Mouse (Mus musculus) intestine, embryonic 14.5 days (tissue): ENCODE results near the gene Hyal3. TPM values are rescaled to one million over a fixed set of nuclear protein-coding genes. Genes with fewer than 3 reads are reported as not detected.
A peak's percentile ranks its signal among the peaks of the same experiment; 100 is the strongest.

Experiments
- ATAC-seq: fragments of 200-750 bp; cut with Nextera tagmentation; replicated peaks from 2 replicates; pipeline ENCODE4 v1.8.0; 2017; ENCODE audit warnings: low read depth, moderate number of reproducible peaks, moderate TSS enrichment, moderate library complexity; ENCODE audit not compliant: low FRiP score, low TSS enrichment
- DNase-seq: peaks from one replicate; pipeline ENCODE4 v3.0.0-alpha.2; 2018; ENCODE audit warnings: low spot score
- H3K27ac ChIP-seq: fragments of 300-500 bp; sonication (generic); 2 replicates; pipeline ENCODE4 v1.5.1; 2014; ENCODE audit warnings: low read depth, mild to moderate bottlenecking, control low read depth
- H3K27me3 ChIP-seq: fragments of 300-500 bp; sonication (generic); replicated peaks from 2 replicates; pipeline ENCODE4 v1.6.1; 2014; ENCODE audit warnings: low read length, control low read depth; ENCODE audit not compliant: control insufficient read depth, insufficient read depth
- H3K36me3 ChIP-seq: fragments of 300-500 bp; sonication (generic); 2 replicates; pipeline ENCODE4 v1.6.1; 2014; ENCODE audit warnings: low read length, control low read depth; ENCODE audit not compliant: control insufficient read depth, insufficient read depth
- H3K4me1 ChIP-seq: fragments of 300-500 bp; sonication (generic); replicated peaks from 2 replicates; pipeline ENCODE4 v1.6.1; 2014; ENCODE audit warnings: low read length, control low read depth, mixed read lengths; ENCODE audit not compliant: control insufficient read depth, insufficient read depth
- H3K4me2 ChIP-seq: fragments of 300-500 bp; sonication (generic); 2 replicates; pipeline ENCODE4 v1.6.1; 2014; ENCODE audit warnings: low read length
- H3K4me3 ChIP-seq: fragments of 300-500 bp; sonication (generic); 2 replicates; pipeline ENCODE4 v1.5.1; 2014; ENCODE audit warnings: low read depth, low read length, control low read depth, mixed read lengths
- H3K9ac ChIP-seq: fragments of 300-500 bp; sonication (generic); 2 replicates; pipeline ENCODE4 v1.6.1; 2014; ENCODE audit warnings: mild to moderate bottlenecking, low read length
- H3K9me3 ChIP-seq: fragments of 300-500 bp; sonication (generic); 2 replicates; pipeline ENCODE4 v1.6.1; 2016; ENCODE audit warnings: low read length, control low read depth; ENCODE audit not compliant: control insufficient read depth
- whole genome bisulfite sequencing: fragments of 180-500 bp; shearing (Covaris S2); extraction: QIAGEN DNeasy Blood & Tissue Kit; methylation state at CpG from one replicate; pipeline ENCODE4 v1.1.7; 2014; 5-methylcytosine and 5-hydroxymethylcytosine counted together
- polyA plus RNA-seq: library from polyadenylated mRNA; unstranded; fragments of >200 nt; fragmentation: Nextera tagmentation; extraction: Ambion mirVana; gene quantifications from 2 replicates; pipeline ENCODE4 v1.2.1, GENCODE M21; 2014

The Hyal3 gene
- polyA plus RNA-seq, 1 experiment from 2014 or later = 0.87 TPM

- H3K9ac ChIP-seq = no peak overlapping the region
- no peak overlapping the region for H3K4me2 ChIP-seq
- H3K4me3 ChIP-seq = no peak overlapping the region
- H3K4me1 ChIP-seq = peaks cover 48% of the 10 kb centered on the region
- peaks cover 41% of the 10 kb centered on the region for H3K36me3 ChIP-seq
- DNase-seq = no peak
- no peaks in the 10 kb centered on the region for H3K9me3 ChIP-seq
- H3K27me3 ChIP-seq = no peaks in the 10 kb centered on the region
- no peak overlapping the region for H3K27ac ChIP-seq
- no peak for ATAC-seq
- WGBS = 80% methylated on average over 5 of the region's 5 CpGs
Observed at GRCm38 (mm10) chr9:107624539-107624938, 43.9 kb downstream of the Hyal3 start.

GRCm38 (mm10) chr9:107624951-107625350 lies 44.3 kb downstream of the Hyal3 start:
- Histone ChIP-seq H3K4me1 (peaks cover 48% of the 10 kb centered on the region), H3K27ac (no peak overlapping the region), H3K4me2 (no peak overlapping the region), H3K4me3 (no peak overlapping the region), H3K27me3 (no peaks in the 10 kb centered on the region), H3K36me3 (peaks cover 38% of the 10 kb centered on the region), H3K9me3 (no peaks in the 10 kb centered on the region), H3K9ac (no peak overlapping the region)
- DNase-seq (no peak), ATAC-seq (no peak)
- 89% methylated on average over 3 of the region's 3 CpGs for WGBS

- H3K4me1 ChIP-seq = peaks cover 52% of the 10 kb centered on the region
- H3K9ac ChIP-seq = no peak overlapping the region
- H3K27me3 ChIP-seq = no peaks in the 10 kb centered on the region
- peaks cover 32% of the 10 kb centered on the region for H3K36me3 ChIP-seq
- ATAC-seq = no peak
- no peak overlapping the region for H3K27ac ChIP-seq
- H3K4me2 ChIP-seq = no peak overlapping the region
- DNase-seq = no peak
- H3K9me3 ChIP-seq = no peaks in the 10 kb centered on the region
- WGBS = 92% methylated on average over 12 of the region's 12 CpGs
- no peak overlapping the region for H3K4me3 ChIP-seq
Observed at GRCm38 (mm10) chr9:107625351-107626128, 44.9 kb downstream of the Hyal3 start.

GRCm38 (mm10) chr9:107626158-107626843 lies 45.7 kb downstream of the Hyal3 start:
- Histone ChIP-seq H3K27ac (peak overlapping the region; percentile 75), H3K9ac (no peak overlapping the region; the same call in 1 of the 2 replicates), H3K4me1 (peaks cover 55% of the 10 kb centered on the region), H3K4me3 (no peak overlapping the region), H3K9me3 (no peaks in the 10 kb centered on the region), H3K36me3 (peaks cover 31% of the 10 kb centered on the region), H3K4me2 (peak overlapping the region; percentile 3), H3K27me3 (no peaks in the 10 kb centered on the region)
- DNase-seq = no peak
- 44% methylated on average over 15 of the region's 15 CpGs for WGBS
- ATAC-seq = peak; percentile 33

- 0% methylated on average over 2 of the region's 2 CpGs for WGBS
- Histone ChIP-seq H3K4me1 (peaks cover 60% of the 10 kb centered on the region), H3K9me3 (no peaks in the 10 kb centered on the region), H3K4me3 (no peak overlapping the region), H3K36me3 (peaks cover 31% of the 10 kb centered on the region), H3K4me2 (peak overlapping the region; percentile 3), H3K9ac (peak overlapping the region; percentile 37; the same call in 1 of the 2 replicates), H3K27me3 (no peaks in the 10 kb centered on the region), H3K27ac (peak overlapping the region; percentile 75)
- peak; percentile 95 for DNase-seq
- peak; percentile 53 for ATAC-seq
Observed at GRCm38 (mm10) chr9:107626844-107627277, 46.2 kb downstream of the Hyal3 start.

GRCm38 (mm10) chr9:107627387-107628255 lies 47.0 kb downstream of the Hyal3 start:
- peaks cover 67% of the 10 kb centered on the region for H3K4me1 ChIP-seq
- H3K36me3 ChIP-seq = peaks cover 32% of the 10 kb centered on the region

GRCm38 (mm10) chr9:107628721-107629410 lies 48.2 kb downstream of the Hyal3 start:
- Histone ChIP-seq H3K27me3 (no peaks in the 10 kb centered on the region), H3K27ac (peak overlapping the region; percentile 55; the same call in 1 of the 2 replicates), H3K4me2 (0 out of 2 replicates have a peak overlapping the region, but pooled peaks have one; percentile 20), H3K4me3 (no peak overlapping the region), H3K9ac (no peak overlapping the region), H3K9me3 (no peaks in the 10 kb centered on the region), H3K36me3 (peaks cover 26% of the 10 kb centered on the region), H3K4me1 (peaks cover 70% of the 10 kb centered on the region)
- ATAC-seq (no peak), DNase-seq (no peak)
- 46% methylated on average over 15 of the region's 15 CpGs for WGBS

More at GRCm38 (mm10) chr9:107627387-107628255, 47.0 kb downstream of the Hyal3 start:
- Histone ChIP-seq H3K27ac (peak overlapping the region; percentile 75), H3K9me3 (no peaks in the 10 kb centered on the region), H3K4me2 (peak overlapping the region; percentile 3), H3K27me3 (no peaks in the 10 kb centered on the region), H3K4me3 (no peak overlapping the region), H3K9ac (peak overlapping the region; percentile 37)
- no peak for ATAC-seq
- no peak for DNase-seq
- WGBS = 40% methylated on average over 20 of the region's 20 CpGs

GRCm38 (mm10) chr9:107629411-107629730 lies 48.8 kb downstream of the Hyal3 start:
- peaks cover 70% of the 10 kb centered on the region for H3K4me1 ChIP-seq
- WGBS = 32% methylated on average over 4 of the region's 4 CpGs
- H3K27ac ChIP-seq = peak overlapping the region; percentile 74; the same call in 1 of the 2 replicates
- DNase-seq = no peak
- peaks cover 23% of the 10 kb centered on the region; the same call in 1 of the 2 replicates for H3K36me3 ChIP-seq
- H3K9me3 ChIP-seq = no peaks in the 10 kb centered on the region
- peak overlapping the region; percentile 33; the same call in 1 of the 2 replicates for H3K4me2 ChIP-seq
- H3K9ac ChIP-seq = no peak overlapping the region
- ATAC-seq = no peak
- H3K4me3 ChIP-seq = no peak overlapping the region
- no peaks in the 10 kb centered on the region for H3K27me3 ChIP-seq
